Mouse (Mus musculus): ENCODE results near the gene Cds1.

- TF ChIP-seq USF1 (IDR thresholded peaks at IDR 0.05; ENCODE audit: low read depth, low read length), result no peak
- TF ChIP-seq BHLHE40 (IDR thresholded peaks at IDR 0.05; ENCODE audit: borderline replicate concordance, low read depth, low read length), result no peak
- no peak for TF ChIP-seq KAT2A (conservative IDR thresholded peaks at IDR 0.05; ENCODE audit: low read depth, low read length)
- TF ChIP-seq CTCF (IDR thresholded peaks at IDR 0.05 in 2 of 3, conservative IDR thresholded peaks at IDR 0.05 in 1 of 3; ENCODE audit: control insufficient read depth in 1 of 3, insufficient read depth in 1 of 3, low read depth in 2 of 3, low read length in 3 of 3, poor library complexity in 1 of 3, severe bottlenecking in 1 of 3), result no peak
- TF ChIP-seq POLR2A (IDR thresholded peaks at IDR 0.05; ENCODE audit: control insufficient read depth in 1 of 2, insufficient read depth in 1 of 2, low read depth in 1 of 2, low read length in 2 of 2, poor library complexity in 1 of 2), result no peak
- TF ChIP-seq TAL1 (IDR thresholded peaks at IDR 0.05; ENCODE audit: low read length), result no peak
Observed at GRCm38 (mm10) chr5:101847762-101848161, 82.8 kb downstream of the Cds1 start.

Data from MEL (cell line).